Mouse (Mus musculus) brain, embryonic 14.5 days (tissue): ENCODE results near the gene Tex261. TPM values are rescaled to one million over a fixed set of nuclear protein-coding genes. Genes with fewer than 3 reads are reported as not detected.

Experiments
- DNase-seq: peaks from one replicate; pipeline ENCODE4 v3.0.0-alpha.2; 2011; ENCODE audit warnings: low read depth
- CTCF ChIP-seq: fragments of 200-500 bp; IDR thresholded peaks from 2 replicates; pipeline ENCODE4 v1.5.1; 2012; ENCODE audit warnings: inconsistent platforms, mild to moderate bottlenecking, moderate library complexity, borderline replicate concordance; ENCODE audit not compliant: insufficient read depth, insufficient read length; ENCODE audit errors: extremely low read depth
- POLR2A ChIP-seq: fragments of 200-500 bp; IDR thresholded peaks from 2 replicates; pipeline ENCODE4 v1.6.1; 2012; ENCODE audit warnings: mild to moderate bottlenecking, inconsistent platforms, borderline replicate concordance; ENCODE audit not compliant: poor library complexity, insufficient read depth, insufficient read length, severe bottlenecking; ENCODE audit errors: extremely low read depth
- polyA plus RNA-seq: library from polyadenylated mRNA; depleted of rRNA; stranded (reverse); fragments of >200 nt; gene quantifications from 2 replicates; pipeline ENCODE4 v1.2.3, GENCODE M21; 2012; rRNA removed

The Tex261 gene
- polyA plus RNA-seq, 1 experiment = 51.3 TPM

DNA sequence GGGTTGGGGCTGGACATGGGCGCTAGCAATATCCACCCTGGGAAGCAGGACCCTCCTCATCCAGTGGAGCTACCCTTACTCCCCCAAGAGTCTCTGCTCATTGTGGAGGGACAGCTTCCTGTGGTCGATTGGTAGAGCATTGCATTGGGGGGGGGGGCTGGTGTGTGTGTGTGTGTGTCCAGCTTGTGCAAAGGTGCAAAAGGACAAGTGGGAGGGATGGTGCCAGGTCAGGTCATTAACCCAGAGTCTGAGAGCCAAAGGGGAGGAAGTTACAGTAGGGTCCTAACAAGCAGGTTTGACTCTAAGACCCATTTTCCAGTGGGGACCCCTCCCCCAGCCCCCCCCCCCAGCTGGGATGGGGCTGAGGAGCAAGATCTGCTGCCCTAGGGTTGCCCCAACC lies 30.1 kb downstream of the Tex261 start:
- TF ChIP-seq CTCF = no peak
- TF ChIP-seq POLR2A = no peak
- no peak for DNase-seq

DNA sequence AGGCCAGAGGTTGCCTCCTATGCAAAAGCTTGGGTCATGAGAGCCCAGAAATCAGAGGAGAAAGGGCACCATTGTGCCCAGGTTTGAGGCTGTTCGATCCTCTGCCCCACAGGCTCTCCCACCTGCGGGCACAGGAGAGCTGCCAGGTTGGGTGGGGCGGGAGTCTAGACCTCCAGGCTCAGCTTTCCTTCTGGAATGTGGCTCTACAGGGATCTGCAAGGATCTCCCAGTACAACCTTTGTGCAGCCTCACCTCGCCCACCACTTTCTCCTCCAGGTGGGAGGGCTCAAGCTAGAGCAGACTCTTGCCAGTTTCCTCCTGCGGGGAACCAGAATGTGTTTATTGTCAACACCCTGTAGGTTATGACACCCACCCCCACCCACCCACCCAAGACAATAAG lies 31.1 kb downstream of the Tex261 start:
- no peak for DNase-seq
- TF ChIP-seq CTCF (no peak), POLR2A (no peak)

DNA sequence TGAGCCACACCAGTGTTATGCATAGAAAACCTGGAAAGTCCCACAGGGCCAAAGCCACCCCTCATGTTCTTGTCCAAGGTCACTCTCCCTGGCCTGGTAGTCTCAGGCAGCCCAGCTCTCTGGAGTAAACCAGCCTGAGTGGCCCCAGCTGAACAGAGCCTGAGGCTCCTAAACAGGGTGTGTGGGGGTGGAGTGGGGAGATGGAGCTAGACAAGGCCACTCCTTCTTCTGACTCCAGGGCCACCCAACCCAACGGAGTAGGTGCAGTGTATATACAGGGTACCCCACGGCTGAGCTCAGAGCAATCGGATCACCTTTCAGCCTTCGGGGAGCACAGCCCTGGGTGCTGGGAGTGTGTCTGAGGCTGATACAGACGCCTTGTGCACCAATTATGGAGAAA lies 31.5 kb downstream of the Tex261 start:
- DNase-seq = no peak
- TF ChIP-seq CTCF = no peak
- TF ChIP-seq POLR2A = no peak

- TF ChIP-seq CTCF (no peak), POLR2A (no peak)
- no peak for DNase-seq
These were observed 32.4 kb downstream of the Tex261 start for GRCm38 (mm10) chr6:83743212-83743611.

DNA sequence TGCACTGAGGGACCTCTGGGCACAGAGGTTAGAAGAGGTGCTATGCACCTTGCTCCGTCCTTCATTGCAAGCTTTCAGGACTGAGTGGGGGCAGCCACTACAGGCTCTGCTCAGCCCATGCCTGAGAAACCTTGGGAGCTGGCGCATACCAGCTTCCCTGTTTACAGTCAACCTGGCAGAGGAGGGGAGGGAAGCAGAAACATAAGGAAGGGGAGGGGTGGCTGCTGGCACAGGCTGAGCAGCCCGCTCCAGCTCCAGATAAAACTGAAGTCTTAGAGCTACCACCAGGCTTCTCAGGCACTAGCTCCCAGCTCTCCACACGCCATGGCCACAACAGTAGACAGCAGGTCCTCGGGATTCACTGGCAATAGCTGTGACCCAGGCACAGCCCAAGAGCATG lies 32.9 kb downstream of the Tex261 start, which contains the start of gene Atp6v1b1:
Gene Atp6v1b1 (plus strand): TSS at position 230 of the 400 bp plus-strand sequence.
- TF ChIP-seq POLR2A (no peak), CTCF (no peak)
- peak; percentile 58 for DNase-seq

DNA sequence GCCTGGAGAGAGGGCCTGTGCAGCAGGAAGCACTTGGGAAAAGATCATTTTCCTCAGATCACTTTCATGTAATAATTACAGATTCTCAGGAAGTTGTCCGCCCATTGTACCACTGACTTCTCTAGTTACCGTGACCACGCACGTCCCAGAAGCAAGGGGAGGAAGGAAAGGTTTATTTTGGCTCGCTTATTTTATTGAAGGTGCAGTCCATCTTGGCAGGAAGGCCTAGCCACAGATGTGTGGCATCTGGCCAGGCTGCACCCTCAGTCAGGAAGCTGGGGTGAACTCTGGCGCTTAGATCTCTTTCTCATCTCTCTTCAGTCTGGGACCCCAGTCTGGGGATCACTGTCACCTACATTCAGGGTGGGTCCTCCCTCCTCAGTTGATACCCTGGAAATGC lies 37.0 kb downstream of the Tex261 start:
- no peak for DNase-seq
- no peak for TF ChIP-seq CTCF
- no peak for TF ChIP-seq POLR2A

DNA sequence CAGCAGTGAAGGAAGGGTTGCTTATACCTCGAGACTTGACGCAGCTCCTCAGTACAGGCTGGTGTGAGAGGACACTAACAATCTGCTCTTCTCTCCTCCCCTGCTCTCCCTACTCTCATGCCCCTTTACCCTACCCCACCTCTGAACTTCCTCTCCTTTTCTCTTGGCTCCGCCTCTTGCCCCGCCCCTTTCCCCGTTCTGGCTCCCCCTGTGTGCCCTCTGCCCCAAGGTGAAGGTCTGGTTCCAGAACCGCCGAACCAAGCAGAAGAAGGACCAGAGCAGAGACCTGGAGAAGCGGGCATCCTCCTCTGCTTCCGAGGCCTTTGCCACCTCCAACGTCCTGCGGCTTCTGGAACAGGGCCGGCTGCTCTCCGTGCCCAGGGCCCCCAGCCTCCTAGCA lies 38.3 kb downstream of the Tex261 start:
- TF ChIP-seq POLR2A = no peak
- no peak for TF ChIP-seq CTCF

GRCm38 (mm10) chr6:83731128-83731527 lies 44.5 kb downstream of the Tex261 start:
- DNase-seq = peak; percentile 74
- TF ChIP-seq CTCF = peak; percentile 79
- no peak for TF ChIP-seq POLR2A

More for the DNA sequence above, 38.3 kb downstream of the Tex261 start:
- no peak for DNase-seq

- TF ChIP-seq POLR2A (no peak), CTCF (no peak)
- DNase-seq = no peak
These were observed 46.2 kb downstream of the Tex261 start for GRCm38 (mm10) chr6:83729350-83729970.

- no peak for DNase-seq
- TF ChIP-seq POLR2A = no peak
- peak; percentile 39; the same call in 1 of the 2 replicates for TF ChIP-seq CTCF
These were observed 47.1 kb downstream of the Tex261 start for GRCm38 (mm10) chr6:83728488-83728887.

- no peak for DNase-seq
- TF ChIP-seq CTCF = peak; percentile 28; the same call in 1 of the 2 replicates
- TF ChIP-seq POLR2A = no peak
These were observed 48.4 kb downstream of the Tex261 start for GRCm38 (mm10) chr6:83727178-83727577.

GRCm38 (mm10) chr6:83722526-83722925 lies 53.1 kb downstream of the Tex261 start:
- no peak for DNase-seq
- TF ChIP-seq POLR2A (no peak), CTCF (no peak)

Other genes with a start within 250 kb of the Tex261 start
- gene Actg2, start 239.5 kb downstream of the Tex261 start, polyA plus RNA-seq = 1.5 and 1.9 TPM in 2 replicates
- 41.8 and 44.1 TPM in 2 replicates for gene Stambp, start 203.1 kb downstream of the Tex261 start, polyA plus RNA-seq
- not detected in 2 replicates for gene Clec4f, start 119.6 kb downstream of the Tex261 start, polyA plus RNA-seq
- gene Cd207, start 98.0 kb downstream of the Tex261 start, polyA plus RNA-seq = 0.04 TPM in 1 of 2 replicates, not detected in the other
- 0.07 and 0.10 TPM in 2 replicates for gene Vax2, start 64.5 kb downstream of the Tex261 start, polyA plus RNA-seq
- 0.08 and 0.26 TPM in 2 replicates for gene Atp6v1b1, start 32.8 kb downstream of the Tex261 start, polyA plus RNA-seq
- gene Ankrd53, start 13.2 kb downstream of the Tex261 start, polyA plus RNA-seq = not detected in 2 replicates
- 46.3 and 53.0 TPM in 2 replicates for gene Nagk, start 19.2 kb upstream of the Tex261 start, polyA plus RNA-seq
- 49.4 and 50.8 TPM in 2 replicates for gene Paip2b, start 55.9 kb upstream of the Tex261 start, polyA plus RNA-seq
- gene Zfp638, start 91.3 kb upstream of the Tex261 start, polyA plus RNA-seq = 62.6 and 75.9 TPM in 2 replicates
- gene Dysf, start 232.8 kb upstream of the Tex261 start, polyA plus RNA-seq = 2.8 and 3.9 TPM in 2 replicates